ENCODE assay signal across 11 mouse cellular contexts in genomic region chr13:26657010-26657611, GRCm38 (mm10).
A peak's percentile ranks its signal among the peaks of the same experiment; 100 is the strongest.
DNase-seq lines count a peak whose midpoint lies in the region; ATAC-seq lines count a peak whose summit lies in the region.
"Had no signal": no experiment of that assay in that cellular context is flagged by ENCODE, and none has a peak within 500 bp of the region (broad histone marks: within the 10 kb centered on the region; RNA-seq: fewer than 3 reads in every experiment).

No protein-coding gene starts in this region.

- H3K36me3 ChIP-seq in midbrain, embryonic 10.5 days = no peaks in the 10 kb centered on the region
- H3K36me3 ChIP-seq in kidney, embryonic 15.5 days = no peaks in the 10 kb centered on the region

- no peak overlapping the region for H3K4me2 ChIP-seq in kidney, embryonic 15.5 days

- DNase-seq in cerebellum, adult 11-12 months = peak; percentile 4
- DNase-seq in cerebellum, adult 11 months = no peak
- peak; percentile 12 for DNase-seq in cerebellum, adult 9-10 months
- peak; percentile 11 to 12 for DNase-seq in frontal cortex, postnatal 14 days (ENCODE audit: low spot score in 2 of 2)
- peak; percentile 36 for DNase-seq in midbrain, embryonic 10.5 days (ENCODE audit: low spot score)
- DNase-seq in urinary bladder, adult 2 months (ENCODE audit: low spot score) = no peak
- DNase-seq in kidney, postnatal 25 days = no peak
- DNase-seq: B cell, adult 2 months; kidney, adult 9 months; lung, adult 18-20 months had no signal

- H3K4me3 ChIP-seq in midbrain, embryonic 10.5 days = no peak overlapping the region
- H3K4me3 ChIP-seq in kidney, embryonic 15.5 days (replicated peaks) = no peak overlapping the region

- H3K27me3 ChIP-seq in midbrain, embryonic 10.5 days (ENCODE audit: low read depth, poor library complexity, severe bottlenecking) = no peaks in the 10 kb centered on the region
- H3K27me3 ChIP-seq in kidney, embryonic 15.5 days = no peaks in the 10 kb centered on the region

- WGBS in midbrain, embryonic 10.5 days = 54% methylated on average over 1 of the region's 1 CpGs
- WGBS in kidney, embryonic 15.5 days = 72% methylated on average over 1 of the region's 1 CpGs

- no peak for ATAC-seq in kidney, embryonic 15.5 days (replicated peaks; ENCODE audit: low FRiP score)

- H3K27ac ChIP-seq in midbrain, embryonic 10.5 days (replicated peaks) = peak overlapping the region; percentile 72
- no peak overlapping the region for H3K27ac ChIP-seq in kidney, embryonic 15.5 days

- no peaks in the 10 kb centered on the region for H3K9me3 ChIP-seq in midbrain, embryonic 10.5 days (replicated peaks)
- no peaks in the 10 kb centered on the region for H3K9me3 ChIP-seq in kidney, embryonic 15.5 days (replicated peaks)

- peaks cover 19% of the 10 kb centered on the region for H3K4me1 ChIP-seq in midbrain, embryonic 10.5 days
- H3K4me1 ChIP-seq in kidney, embryonic 15.5 days = 0 out of 2 replicates have a peak, but pooled peaks cover 3% of the 10 kb centered on the region

- H3K9ac ChIP-seq in kidney, embryonic 15.5 days = no peak overlapping the region

Comparison
In these comparisons a context has a peak if more than half of its experiments do, and no peak if none do; other contexts are left out.
1. DNase-seq: peak in cerebellum, adult 11-12 months (single experiment), cerebellum, adult 9-10 months (single experiment), frontal cortex, postnatal 14 days (2 of 2) and midbrain, embryonic 10.5 days (single experiment); none in cerebellum, adult 11 months (single experiment), urinary bladder, adult 2 months (single experiment) and kidney, postnatal 25 days (0 of 2).